Mouse (Mus musculus) gastrocnemius, postnatal 4 days (tissue): ENCODE measurements at regions not wholly inside any gene's neighbourhood (a gene's known extent, or its start where the extent isn't known, plus 50 kb on each side); places are given as distances from the start of the nearest gene placed in this dataset.
A peak's percentile ranks its signal among the peaks of the same experiment; 100 is the strongest.

Experiments used
- DNase-seq, 2 experiments: peaks; one replicate each; pipeline ENCODE4 v3.0.0; 2021 to 2022; ENCODE audit warnings: low spot score in 2 of 2, mixed read lengths in 2 of 2

DNA sequence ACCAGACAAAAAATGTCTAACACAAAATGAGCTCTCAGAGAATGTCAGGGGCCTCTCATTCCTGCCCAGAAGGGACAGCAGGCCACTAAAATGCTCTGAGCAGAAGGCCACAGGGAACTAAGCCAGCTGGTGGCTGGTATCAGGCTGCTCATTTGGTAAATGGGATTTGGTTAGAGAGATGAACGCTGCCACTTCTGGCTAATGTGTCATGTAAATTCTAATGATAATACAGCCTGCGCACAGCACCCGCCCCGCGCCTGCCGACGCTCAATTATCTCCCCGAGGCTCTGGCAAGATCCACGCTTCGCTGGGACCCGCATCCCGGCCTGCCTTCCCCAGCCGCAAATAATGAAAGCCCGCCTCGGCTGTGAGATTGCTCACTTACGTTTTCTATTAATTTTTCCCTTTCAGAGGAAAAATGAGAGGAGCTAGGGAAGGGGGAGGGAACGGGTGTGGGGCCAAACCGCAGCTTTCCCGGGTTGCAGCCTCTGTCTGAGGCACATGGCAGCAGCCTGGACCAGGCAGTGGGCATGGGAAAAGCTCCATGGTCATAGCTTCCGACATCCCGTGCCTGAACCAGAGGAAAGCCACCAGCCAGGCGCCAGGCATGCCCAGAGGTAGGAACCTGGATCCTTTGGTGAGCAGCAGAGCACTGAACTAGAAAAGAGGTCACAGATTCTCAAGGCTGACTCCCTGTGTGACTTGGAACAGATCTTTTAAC lies 92.2 kb upstream of the Csf3r start:
- DNase-seq = no peak

DNA sequence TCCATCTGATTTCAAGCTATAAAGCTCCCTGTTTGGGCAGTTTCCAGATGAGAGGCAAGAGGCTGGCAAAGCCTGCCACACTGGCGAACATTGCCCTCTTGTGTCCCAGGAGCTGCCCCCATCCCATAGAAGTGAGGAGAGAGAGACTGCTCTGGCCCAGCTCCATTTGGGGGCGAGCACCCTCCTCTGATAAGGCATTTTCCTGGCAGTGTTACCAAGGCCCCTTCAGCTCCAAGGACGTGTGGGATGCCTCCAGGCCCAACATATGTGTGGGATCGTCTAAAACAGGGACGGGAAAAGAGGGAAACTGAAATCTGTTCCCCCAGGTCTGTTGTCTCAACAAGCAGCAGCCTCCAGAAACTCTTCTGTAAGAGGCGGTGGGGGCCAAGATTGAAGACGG lies 88.0 kb upstream of the Csf3r start:
- DNase-seq = no peak

DNA sequence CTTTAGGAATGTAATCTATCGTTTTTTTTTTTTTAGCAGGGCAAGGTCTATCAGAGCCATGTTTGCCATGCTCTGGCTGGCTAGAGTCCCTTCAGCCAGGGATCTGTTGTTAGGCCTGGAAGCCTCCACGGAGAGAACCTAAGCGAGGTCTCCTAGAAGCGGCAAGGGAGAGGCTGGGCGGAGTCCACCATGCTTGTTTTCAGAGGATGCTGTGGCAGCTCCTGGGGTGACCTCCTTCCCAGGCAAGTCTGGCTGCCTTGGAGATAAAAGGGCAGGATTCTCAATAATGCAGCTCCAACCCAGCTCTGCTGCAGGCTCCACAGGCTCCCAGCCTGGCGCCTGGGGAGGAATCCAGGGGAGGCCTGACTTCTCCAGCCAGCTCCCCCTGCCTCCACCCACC lies 86.2 kb upstream of the Csf3r start:
- no peak for DNase-seq

DNA sequence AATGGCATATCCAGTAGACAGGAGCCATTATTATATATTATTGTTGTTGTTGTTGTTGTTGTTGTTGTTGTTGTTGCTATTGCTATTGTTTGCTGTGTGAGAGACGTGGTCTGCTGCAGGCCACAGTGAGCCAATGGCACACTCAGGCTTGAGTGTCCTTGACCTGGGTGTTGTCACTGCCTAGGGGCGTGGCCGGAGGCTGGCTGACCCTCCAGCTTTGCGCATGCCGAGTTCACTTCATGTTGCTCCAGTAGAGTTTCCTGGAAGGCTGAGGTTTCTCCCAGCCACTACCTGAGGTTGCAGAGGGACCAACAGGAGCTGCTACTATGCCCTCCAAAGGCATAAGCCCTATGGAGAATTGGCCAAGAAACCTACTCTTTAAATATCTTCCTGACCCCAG lies 83.1 kb upstream of the Csf3r start:
- no peak for DNase-seq

DNA sequence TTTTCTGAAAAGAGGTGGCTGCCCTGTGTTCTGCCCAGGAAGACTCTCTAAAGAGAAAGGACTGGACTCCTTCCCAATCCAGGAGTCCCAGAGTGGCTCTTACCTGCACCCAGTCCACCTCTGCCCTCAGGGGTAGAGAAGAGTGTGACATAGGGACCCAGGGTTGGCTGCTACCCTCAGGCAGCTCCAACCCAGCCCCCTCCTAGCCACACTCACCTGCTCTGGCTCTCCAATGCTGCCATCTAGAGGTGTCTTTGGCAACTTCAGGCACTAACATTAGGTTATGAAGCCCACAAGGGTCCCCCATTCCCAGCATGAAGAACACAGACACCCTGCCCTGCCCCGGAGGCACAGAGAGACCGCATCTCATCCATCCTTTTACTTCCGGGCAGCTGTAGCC lies 82.4 kb upstream of the Csf3r start:
- no peak for DNase-seq

DNA sequence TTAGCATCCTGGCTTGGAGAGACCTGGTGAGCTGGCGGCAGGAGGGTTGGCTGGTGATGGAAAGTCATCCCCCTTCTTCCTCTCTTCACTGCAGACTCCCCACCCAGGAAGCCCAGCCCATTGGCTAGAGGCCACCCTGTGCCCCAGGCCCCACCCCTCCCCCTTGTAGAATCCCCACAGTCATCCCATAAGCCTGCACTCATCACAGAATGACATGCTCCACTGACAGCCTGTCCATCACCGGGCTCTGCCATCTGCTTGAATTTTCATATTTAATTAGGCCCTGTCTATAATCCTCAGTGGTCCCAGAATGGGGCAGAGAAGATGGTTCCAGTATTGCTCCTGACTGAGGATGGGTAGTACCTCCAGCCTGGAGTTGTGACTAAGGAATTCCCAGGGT lies 79.3 kb upstream of the Csf3r start:
- no peak for DNase-seq

DNA sequence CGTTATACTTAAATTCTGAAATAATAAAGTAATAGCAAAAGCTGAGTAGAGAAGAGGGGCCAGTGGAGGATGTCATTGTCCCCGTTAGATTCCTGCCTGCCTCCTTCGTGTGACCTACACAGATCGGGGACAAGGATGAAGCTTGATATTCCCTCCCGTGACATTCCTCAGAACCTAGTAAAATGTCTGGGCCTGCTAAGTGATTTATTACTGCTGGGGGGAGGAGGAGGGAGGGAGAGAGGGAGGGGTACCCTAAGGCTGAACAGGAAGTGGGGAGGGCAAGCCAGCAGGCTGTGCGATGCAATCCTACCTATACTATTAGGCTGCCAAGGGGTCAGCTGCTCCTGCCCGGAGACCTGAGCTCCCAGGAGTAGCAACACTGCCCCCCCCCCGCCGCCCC lies 64.9 kb upstream of the Csf3r start:
- DNase-seq = no peak

DNA sequence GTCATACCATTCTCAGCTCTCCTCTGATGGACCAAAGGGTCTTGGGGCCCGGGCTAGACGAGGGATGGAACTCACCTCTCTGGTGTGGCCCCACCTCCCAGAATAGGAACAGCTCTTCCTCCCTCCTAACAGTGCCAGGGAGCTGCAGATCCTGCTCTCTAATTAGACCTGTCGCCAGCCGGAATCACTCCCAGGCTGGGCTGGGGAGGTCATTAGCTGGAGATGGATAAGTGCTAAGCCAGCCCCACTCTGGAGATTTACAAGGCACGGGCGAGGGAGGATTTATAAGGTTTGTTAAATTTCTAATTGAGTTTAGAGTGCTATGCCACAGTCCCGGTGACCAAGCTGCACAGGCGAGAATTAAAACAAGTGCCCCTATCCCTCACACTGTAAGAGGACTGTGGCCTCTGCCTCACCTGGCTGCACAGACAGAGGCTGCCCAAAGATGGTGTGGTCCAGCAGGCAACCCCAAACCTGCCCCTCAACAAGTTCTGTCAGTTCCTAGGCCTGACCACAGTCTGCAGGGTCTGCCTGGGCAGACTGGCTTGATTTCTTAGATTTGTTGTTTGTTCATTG lies 63.6 kb upstream of the Csf3r start:
- DNase-seq = no peak

DNA sequence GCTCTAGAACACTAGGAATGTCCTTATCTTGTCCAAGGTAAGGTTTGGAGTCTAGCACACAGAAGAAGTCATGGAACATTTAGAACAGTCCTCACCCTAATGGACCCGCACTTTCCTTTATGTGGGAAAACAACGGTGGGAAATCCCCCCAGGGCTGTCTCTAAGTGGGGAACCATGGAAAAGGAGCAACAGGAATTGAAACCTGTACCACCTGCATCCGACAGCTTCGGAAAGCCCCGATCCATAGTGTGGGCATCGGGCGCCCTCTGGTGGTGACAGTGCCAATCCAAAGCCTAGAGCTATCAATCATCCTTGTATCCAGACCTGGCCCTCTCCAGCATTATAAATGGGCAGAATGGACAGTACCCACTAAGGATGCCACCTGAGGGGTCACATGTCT lies 61.7 kb upstream of the Csf3r start:
- DNase-seq = peak; percentile 47 to 65
